Mouse (Mus musculus) midbrain, embryonic 11.5 days (tissue): ENCODE data around the gene Tacc2. TPM values are rescaled to one million over a fixed set of nuclear protein-coding genes. Genes with fewer than 3 reads are reported as not detected.

Experiments used
- ATAC-seq: fragments of 200-750 bp; cut with Nextera tagmentation; 2 replicates; pipeline ENCODE4 v1.8.0; 2017; ENCODE audit warnings: moderate TSS enrichment, moderate library complexity; ENCODE audit not compliant: low FRiP score
- DNase-seq: peaks from one replicate; pipeline ENCODE4 v3.0.0; 2015; ENCODE audit warnings: low spot score; ENCODE audit errors: missing footprints
- H3K27ac ChIP-seq: fragments of 300-500 bp; sonication (generic); 2 replicates; pipeline ENCODE4 v1.5.1; 2014; ENCODE audit warnings: low read depth, low read length
- H3K27me3 ChIP-seq: fragments of 300-500 bp; sonication (generic); 2 replicates; pipeline ENCODE4 v1.6.1; 2014; ENCODE audit warnings: mild to moderate bottlenecking, low read length, moderate library complexity, mixed read lengths; ENCODE audit not compliant: control insufficient read depth, insufficient read depth
- H3K36me3 ChIP-seq: fragments of 300-500 bp; sonication (generic); 2 replicates; pipeline ENCODE4 v1.6.1; 2014; ENCODE audit warnings: mild to moderate bottlenecking, low read length, moderate library complexity, mixed read lengths; ENCODE audit not compliant: control insufficient read depth, insufficient read depth
- H3K4me1 ChIP-seq: fragments of 300-500 bp; sonication (generic); 2 replicates; pipeline ENCODE4 v1.6.1; 2014; ENCODE audit warnings: low read length; ENCODE audit not compliant: control insufficient read depth, insufficient read depth
- H3K4me2 ChIP-seq: fragments of 300-500 bp; sonication (generic); 2 replicates; pipeline ENCODE4 v1.6.1; 2014; ENCODE audit warnings: mild to moderate bottlenecking, moderate library complexity
- H3K4me3 ChIP-seq: fragments of 300-500 bp; sonication (generic); 2 replicates; pipeline ENCODE4 v1.5.1; 2014; ENCODE audit warnings: low read depth, low read length
- H3K9ac ChIP-seq: fragments of 300-500 bp; sonication (generic); 2 replicates; pipeline ENCODE4 v1.6.1; 2014; ENCODE audit warnings: low read length
- H3K9me3 ChIP-seq: fragments of 300-500 bp; sonication (generic); 2 replicates; pipeline ENCODE4 v1.6.1; 2016; ENCODE audit warnings: low read length; ENCODE audit not compliant: control insufficient read depth
- WGBS: fragments of 180-500 bp; shearing (Covaris S2); extraction: QIAGEN DNeasy Blood & Tissue Kit; methylation state at CpG from one replicate; pipeline ENCODE4 v1.1.7; 2014; 5-methylcytosine and 5-hydroxymethylcytosine counted together
- polyA plus RNA-seq: library from polyadenylated mRNA; unstranded; fragments of >200 nt; fragmentation: Nextera tagmentation; extraction: Ambion mirVana; gene quantifications from 2 replicates; pipeline ENCODE4 v1.2.1, GENCODE M21; 2014

Tacc2 gene
- polyA plus RNA-seq, 1 experiment from 2014 or later, result 47.3 TPM

DNA sequence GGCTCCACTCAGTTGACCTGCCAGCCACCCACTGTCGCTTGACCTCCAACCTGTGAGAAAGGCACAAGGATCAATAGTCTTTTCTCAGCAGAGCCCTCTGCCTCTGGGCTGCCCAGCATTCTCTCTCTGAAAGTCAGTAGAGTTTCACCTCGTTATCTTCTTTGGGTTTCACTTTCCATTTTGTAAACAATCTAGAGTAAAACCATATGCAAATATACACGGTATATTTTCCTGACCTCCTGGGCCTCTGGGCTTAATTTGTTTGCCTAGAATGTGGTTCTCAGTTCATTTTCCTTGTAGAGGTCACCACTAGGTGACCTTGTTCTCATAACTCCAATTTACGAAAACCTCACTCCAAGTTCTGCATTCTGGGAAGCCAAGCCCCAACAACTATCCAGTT, 223.4 kb downstream of the Tacc2 start:
- H3K36me3 ChIP-seq, result no peaks in the 10 kb centered on the region
- no peaks in the 10 kb centered on the region for H3K9me3 ChIP-seq
- DNase-seq (no peak), ATAC-seq (no peak)
- no peaks in the 10 kb centered on the region for H3K4me1 ChIP-seq
- no peak overlapping the region for H3K4me3 ChIP-seq
- H3K27ac ChIP-seq, result no peak overlapping the region
- H3K27me3 ChIP-seq, result no peaks in the 10 kb centered on the region
- no peak overlapping the region for H3K4me2 ChIP-seq
- H3K9ac ChIP-seq, result no peak overlapping the region
- WGBS, result 75% methylated on average over 4 of the region's 4 CpGs

DNA sequence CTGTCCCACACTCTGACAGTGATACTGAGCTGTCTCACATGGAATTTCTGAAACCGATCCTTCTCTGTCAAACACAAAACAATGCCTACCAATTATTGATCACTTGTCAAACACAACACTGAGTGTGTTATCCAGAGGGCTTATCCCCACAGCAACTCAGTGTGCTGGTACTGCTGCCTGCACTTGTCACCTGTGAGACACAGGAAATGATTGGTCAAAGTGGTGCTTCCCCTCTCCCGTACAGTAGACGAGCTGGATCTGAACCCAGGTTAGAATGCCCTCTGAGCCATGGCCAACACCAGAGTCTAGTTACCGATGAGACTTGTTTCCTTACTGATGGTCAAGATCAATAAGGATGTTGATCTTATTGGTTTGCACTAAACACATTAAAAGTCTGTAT, 224.6 kb downstream of the Tacc2 start:
- no peaks in the 10 kb centered on the region for H3K9me3 ChIP-seq
- no peak for DNase-seq
- WGBS, result 89% methylated on average over 4 of the region's 4 CpGs
- no peaks in the 10 kb centered on the region for H3K36me3 ChIP-seq
- H3K27ac ChIP-seq, result no peak overlapping the region
- no peak overlapping the region for H3K4me3 ChIP-seq
- H3K27me3 ChIP-seq, result no peaks in the 10 kb centered on the region
- no peaks in the 10 kb centered on the region for H3K4me1 ChIP-seq
- H3K4me2 ChIP-seq, result no peak overlapping the region
- no peak for ATAC-seq
- no peak overlapping the region for H3K9ac ChIP-seq

DNA sequence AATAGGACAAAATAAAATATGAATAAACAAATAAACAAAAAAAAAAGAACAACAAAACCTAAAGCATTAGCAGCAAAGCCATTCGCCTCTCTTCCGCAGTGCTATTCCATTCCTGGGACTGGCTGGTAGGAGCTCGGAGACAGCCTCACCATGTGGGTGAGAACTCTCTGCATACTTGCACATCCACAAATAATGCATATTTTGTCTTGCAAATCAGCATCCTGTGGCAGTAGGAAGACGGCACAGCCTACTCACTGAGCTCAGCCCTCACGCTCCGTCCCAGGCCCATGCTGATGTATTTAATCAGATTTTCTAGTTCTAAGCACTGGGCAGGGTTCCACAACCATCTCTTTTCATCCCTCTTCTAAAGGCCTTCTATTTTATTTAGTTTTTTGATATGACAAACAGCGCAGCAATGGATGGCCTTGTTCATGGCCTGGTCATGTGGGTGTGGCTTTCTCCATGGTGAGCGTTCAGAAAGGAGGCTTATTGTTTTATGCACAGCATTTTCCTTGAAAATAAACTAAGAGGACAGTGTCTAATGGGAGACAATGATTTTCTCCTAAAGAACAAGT, 226.1 kb downstream of the Tacc2 start:
- no peak overlapping the region for H3K27ac ChIP-seq
- DNase-seq (no peak), ATAC-seq (no peak)
- H3K9ac ChIP-seq, result no peak overlapping the region
- no peak overlapping the region for H3K4me3 ChIP-seq
- no peaks in the 10 kb centered on the region for H3K27me3 ChIP-seq
- H3K9me3 ChIP-seq, result no peaks in the 10 kb centered on the region
- no peak overlapping the region for H3K4me2 ChIP-seq
- H3K36me3 ChIP-seq, result no peaks in the 10 kb centered on the region
- H3K4me1 ChIP-seq, result no peaks in the 10 kb centered on the region
- WGBS, result 92% methylated on average over 8 of the region's 8 CpGs

DNA sequence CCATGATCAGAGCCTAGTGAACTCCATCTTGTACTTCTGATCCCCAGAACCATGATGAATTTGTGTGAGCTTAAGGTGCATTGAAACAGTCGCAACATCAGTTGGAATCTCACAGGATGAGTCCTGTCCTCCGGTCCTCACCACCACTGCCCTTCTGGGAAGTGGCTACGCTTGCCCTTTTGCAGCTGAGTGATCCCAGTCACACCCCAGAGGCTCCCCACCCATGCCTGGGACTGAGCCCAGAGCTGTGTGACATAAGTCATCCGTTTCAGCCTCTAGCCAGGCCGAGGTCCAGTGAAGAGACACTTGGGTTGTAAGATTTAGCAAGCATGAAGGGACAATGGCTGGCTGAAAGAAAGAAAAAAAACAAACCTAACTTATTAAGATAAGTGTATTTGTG, 227.8 kb downstream of the Tacc2 start:
- no peaks in the 10 kb centered on the region for H3K36me3 ChIP-seq
- H3K27me3 ChIP-seq, result no peaks in the 10 kb centered on the region
- DNase-seq, result no peak
- H3K27ac ChIP-seq, result no peak overlapping the region
- H3K4me1 ChIP-seq, result no peaks in the 10 kb centered on the region
- no peaks in the 10 kb centered on the region for H3K9me3 ChIP-seq
- H3K4me2 ChIP-seq, result no peak overlapping the region
- no peak overlapping the region for H3K4me3 ChIP-seq
- 81% methylated on average over 5 of the region's 5 CpGs for WGBS
- H3K9ac ChIP-seq, result no peak overlapping the region
- no peak for ATAC-seq

DNA sequence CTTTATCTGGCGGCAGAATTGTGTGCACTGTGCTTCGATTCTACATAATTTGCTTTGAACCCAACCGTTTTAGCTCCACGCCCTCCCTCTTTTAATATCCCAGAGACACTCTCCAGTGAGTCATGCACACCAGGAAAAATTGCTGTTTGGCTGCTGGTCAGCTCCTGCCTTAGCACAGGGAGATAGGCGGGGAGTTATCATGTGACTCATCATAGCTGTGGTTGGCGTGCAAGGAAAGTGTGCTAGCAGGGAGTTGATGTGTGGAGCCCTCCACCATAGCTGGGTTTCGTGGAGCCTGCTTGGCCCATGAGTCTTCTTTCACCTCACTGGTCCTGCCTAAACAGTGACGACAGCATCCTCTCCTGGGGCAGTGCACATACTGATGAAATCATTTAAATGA, 230.5 kb downstream of the Tacc2 start:
- H3K9me3 ChIP-seq, result no peaks in the 10 kb centered on the region
- no peak overlapping the region for H3K9ac ChIP-seq
- no peak overlapping the region for H3K27ac ChIP-seq
- no peak overlapping the region for H3K4me3 ChIP-seq
- no peak overlapping the region for H3K4me2 ChIP-seq
- ATAC-seq (no peak), DNase-seq (no peak)
- H3K36me3 ChIP-seq, result no peaks in the 10 kb centered on the region
- no peaks in the 10 kb centered on the region for H3K4me1 ChIP-seq
- H3K27me3 ChIP-seq, result no peaks in the 10 kb centered on the region
- 84% methylated on average over 8 of the region's 8 CpGs for whole genome bisulfite sequencing

DNA sequence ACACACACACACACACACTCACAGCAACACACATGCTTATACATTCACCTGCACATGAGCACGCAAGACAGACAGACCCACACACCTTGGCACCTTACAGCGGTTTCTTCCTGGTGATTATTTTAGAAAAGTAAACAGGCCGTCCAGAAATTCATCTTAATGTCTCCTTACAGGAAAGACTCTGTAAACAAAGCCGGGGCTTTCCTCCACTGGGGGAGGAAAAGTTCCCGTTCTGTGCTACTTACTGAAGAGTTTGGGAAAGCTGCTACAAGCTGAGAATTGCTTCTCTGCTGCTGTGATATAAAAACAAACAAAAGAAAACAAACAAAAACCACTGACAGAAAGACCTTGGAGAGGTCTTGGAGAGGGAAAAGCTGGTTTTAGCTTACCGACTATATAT, 231.5 kb downstream of the Tacc2 start:
- Histone ChIP-seq H3K4me3 (no peak overlapping the region), H3K9ac (no peak overlapping the region), H3K27ac (no peak overlapping the region), H3K36me3 (no peaks in the 10 kb centered on the region), H3K9me3 (no peaks in the 10 kb centered on the region), H3K4me1 (no peaks in the 10 kb centered on the region), H3K4me2 (no peak overlapping the region), H3K27me3 (no peaks in the 10 kb centered on the region)
- DNase-seq, result no peak
- 85% methylated on average over 6 of the region's 6 CpGs for WGBS
- ATAC-seq, result no peak

DNA sequence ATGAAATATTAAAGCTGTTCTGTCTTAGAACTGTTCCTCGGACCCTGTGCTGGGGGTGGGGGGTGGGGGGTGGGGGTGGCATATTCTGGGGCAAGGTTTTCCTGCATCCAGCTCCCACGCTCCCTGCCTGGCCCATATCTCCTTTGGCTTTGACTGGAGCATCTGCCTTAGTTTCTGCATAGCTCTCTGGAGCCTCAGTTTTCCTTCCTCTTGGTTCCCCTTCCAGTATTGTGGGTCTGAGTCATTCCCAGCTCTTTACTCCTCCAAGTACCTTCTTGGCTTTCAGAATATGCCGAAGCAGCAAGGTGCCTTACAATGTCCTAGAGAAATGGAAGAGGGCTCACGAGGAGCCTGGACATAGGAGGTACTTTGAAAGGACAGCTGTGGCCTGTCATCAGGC, 233.0 kb downstream of the Tacc2 start:
- H3K27me3 ChIP-seq, result no peaks in the 10 kb centered on the region
- no peaks in the 10 kb centered on the region for H3K4me1 ChIP-seq
- DNase-seq, result no peak
- WGBS, result 88% methylated on average over 4 of the region's 4 CpGs
- no peak overlapping the region for H3K4me3 ChIP-seq
- no peaks in the 10 kb centered on the region for H3K36me3 ChIP-seq
- H3K4me2 ChIP-seq, result no peak overlapping the region
- H3K27ac ChIP-seq, result no peak overlapping the region
- H3K9me3 ChIP-seq, result no peaks in the 10 kb centered on the region
- no peak for ATAC-seq
- H3K9ac ChIP-seq, result no peak overlapping the region

DNA sequence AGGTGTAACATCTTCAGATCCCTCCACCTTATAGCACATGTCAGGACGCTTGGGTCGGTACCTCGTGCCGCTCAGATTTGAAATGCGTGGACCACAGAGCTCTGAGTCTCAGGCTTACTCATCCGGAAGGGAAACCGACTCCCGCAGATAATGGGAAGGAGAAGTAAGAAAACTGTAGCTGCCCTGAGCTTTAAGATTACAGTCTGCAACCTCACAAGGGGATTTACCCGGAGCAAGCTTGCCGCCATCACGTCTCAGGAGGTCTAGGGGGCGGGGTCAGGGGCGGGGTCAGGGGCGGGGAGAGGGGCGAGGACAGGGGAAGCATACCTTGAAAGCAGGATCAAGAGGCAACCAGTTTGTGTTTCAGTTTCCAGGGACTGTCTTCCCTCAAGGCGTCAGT, 235.2 kb downstream of the Tacc2 start:
- DNase-seq, result no peak
- no peak overlapping the region for H3K4me3 ChIP-seq
- WGBS, result 37% methylated on average over 16 of the region's 16 CpGs
- H3K27ac ChIP-seq, result no peak overlapping the region
- ATAC-seq, result no peak
- H3K27me3 ChIP-seq, result no peaks in the 10 kb centered on the region
- no peak overlapping the region for H3K9ac ChIP-seq
- H3K4me1 ChIP-seq, result no peaks in the 10 kb centered on the region
- H3K9me3 ChIP-seq, result no peaks in the 10 kb centered on the region
- H3K36me3 ChIP-seq, result no peaks in the 10 kb centered on the region
- no peak overlapping the region for H3K4me2 ChIP-seq
